Comparison of ENCODE assay signal across 8 mouse cellular contexts in genomic region chr3:115642846-115643260, GRCm38 (mm10).
DNase-seq lines count a peak whose midpoint lies in the region; ATAC-seq and TF ChIP-seq lines count a peak whose summit lies in the region.

No protein-coding gene starts in this region.

- peak; percentile 99 for TF ChIP-seq CTCF in Patski (IDR thresholded peaks at IDR 0.05)

- 0 out of 2 replicates have a peak, but pooled peaks cover 4% of the 10 kb centered on the region for H3K4me1 ChIP-seq in hindbrain, embryonic 14.5 days (replicated peaks; ENCODE audit: control insufficient read depth, insufficient read depth, low read length)

- peak overlapping the region; percentile 40 for H3K4me3 ChIP-seq in hindbrain, embryonic 14.5 days (replicated peaks; ENCODE audit: low read length)

- CTCF ChIA-PET in Patski (lab: Charles Lee): interaction anchor here (0.7 to 2.1 kb wide), 12 partner anchors 9 to 486 kb away, joined by 3 to 7 read pairs (median 3); partner anchors contain the start of gene Vcam1

- no peaks in the 10 kb centered on the region for H3K27me3 ChIP-seq in Patski
- no peaks in the 10 kb centered on the region for H3K27me3 ChIP-seq in hindbrain, embryonic 14.5 days (ENCODE audit: control insufficient read depth, insufficient read depth, low read length)

- WGBS in hindbrain, embryonic 14.5 days: 8% methylated on average over 11 of the region's 11 CpGs

- H3K4me2 ChIP-seq in hindbrain, embryonic 14.5 days (replicated peaks): peak overlapping the region; percentile 65

- no peaks in the 10 kb centered on the region for H3K9me3 ChIP-seq in hindbrain, embryonic 14.5 days (ENCODE audit: control insufficient read depth, low read length)

- DNase-seq in Patski (ENCODE audit: low read depth, low spot score): no peak
- peak; percentile 82 to 91 for DNase-seq in cerebellum, postnatal 25 days
- DNase-seq in frontal cortex, postnatal 25 days (ENCODE audit: low spot score in 2 of 2): peak; percentile 64 to 71
- DNase-seq in hindbrain, embryonic 14.5 days (ENCODE audit: low spot score): peak; percentile 82
- peak; percentile 77 to 80 for DNase-seq in layer of hippocampus, postnatal 36 days
- peak; percentile 87 for DNase-seq in lung, postnatal 36 days
- peak; percentile 80 for DNase-seq in retina, postnatal 1 day
- peak; percentile 94 for DNase-seq in thymus, postnatal 4 days

- no peak overlapping the region for H3K27ac ChIP-seq in hindbrain, embryonic 14.5 days

- in situ Hi-C loops in Patski (cut with MboI; ENCODE audit: low pct_unique_long_range_greater_than_20kb): loop anchor here (5.0 to 10.0 kb wide), 2 partner anchors 51 to 1988 kb away; no protein-coding TSS in a partner anchor

- POLR2A ChIA-PET in Patski (lab: Charles Lee): no interaction called here

- no peaks in the 10 kb centered on the region for H3K36me3 ChIP-seq in hindbrain, embryonic 14.5 days (replicated peaks; ENCODE audit: control insufficient read depth, insufficient read depth)

- H3K9ac ChIP-seq in hindbrain, embryonic 14.5 days: peak overlapping the region; percentile 47

- ATAC-seq in Patski: peak; percentile 60
- ATAC-seq in hindbrain, embryonic 14.5 days (ENCODE audit: low FRiP score): no peak; the same call in 1 of the 2 replicates
